Mouse (Mus musculus): ENCODE data around the gene Gm20662.
"Not testable (repeated sequence)": the region's sequence is repeated elsewhere in the genome, so short reads cannot be mapped to it uniquely, and the experiment has no call there.

The Gm20662 gene

DNA sequence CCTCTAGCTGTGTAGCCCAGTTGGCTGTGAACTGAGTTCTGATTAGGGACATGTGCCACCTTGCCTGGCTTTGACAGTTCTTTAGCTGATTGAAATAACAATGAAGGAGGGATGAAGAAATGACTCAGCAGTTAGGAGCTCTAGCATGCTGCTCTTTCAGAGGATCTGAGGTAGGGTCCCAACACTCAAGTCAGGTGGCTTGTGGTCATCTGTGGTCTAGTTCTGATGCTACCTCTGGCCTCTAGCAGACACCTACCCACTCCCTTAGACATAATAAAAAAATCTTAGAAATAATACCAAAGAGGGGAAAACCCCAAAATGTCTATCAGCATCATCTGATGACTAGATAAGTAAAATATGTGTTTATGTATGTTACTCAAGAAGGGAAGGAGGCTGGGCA lies 14.2 kb downstream of the Gm20662 start:
- DNase-seq (ENCODE audit: low spot score) = no peak

DNA sequence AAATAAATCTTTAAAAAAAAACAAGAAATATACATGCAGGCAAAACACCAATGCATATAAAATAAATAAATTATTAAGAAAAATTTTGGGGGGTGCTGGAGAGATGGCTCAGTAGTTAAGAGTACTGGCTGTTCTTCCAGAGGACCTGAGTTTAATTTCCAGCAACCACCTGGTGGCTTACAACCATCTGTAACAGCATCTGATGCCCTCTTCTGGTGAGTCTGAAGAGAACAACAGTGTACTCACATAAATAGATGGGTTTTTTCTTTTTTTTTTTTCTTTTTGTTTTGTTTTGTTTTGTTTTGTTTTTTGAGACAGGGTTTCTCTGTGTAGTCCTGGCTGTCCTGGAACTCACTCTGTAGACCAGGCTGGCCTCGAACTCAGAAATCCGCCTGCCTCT lies 17.4 kb downstream of the Gm20662 start:
- DNase-seq (ENCODE audit: low spot score) = not testable (repeated sequence)

DNA sequence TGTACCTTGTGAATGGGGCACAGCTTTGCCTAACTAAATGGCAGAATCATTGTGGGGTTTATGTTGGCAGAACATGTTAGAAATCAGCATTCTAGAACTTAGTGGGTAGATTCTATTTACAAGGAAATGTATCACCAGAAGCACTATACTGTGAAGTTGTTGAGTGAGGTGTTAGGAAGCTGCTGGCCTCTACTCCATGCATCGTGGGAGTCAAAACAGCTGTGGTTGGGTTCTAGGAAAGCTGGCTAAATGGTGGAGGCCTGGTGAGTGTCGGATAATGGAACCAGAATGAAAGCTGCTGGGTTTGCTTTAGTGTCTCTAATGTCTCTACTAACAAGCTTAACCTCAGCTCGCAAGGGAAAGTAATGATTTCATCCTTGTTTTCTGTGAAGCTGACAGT lies 21.0 kb downstream of the Gm20662 start:
- no peak for DNase-seq (ENCODE audit: low spot score)

DNA sequence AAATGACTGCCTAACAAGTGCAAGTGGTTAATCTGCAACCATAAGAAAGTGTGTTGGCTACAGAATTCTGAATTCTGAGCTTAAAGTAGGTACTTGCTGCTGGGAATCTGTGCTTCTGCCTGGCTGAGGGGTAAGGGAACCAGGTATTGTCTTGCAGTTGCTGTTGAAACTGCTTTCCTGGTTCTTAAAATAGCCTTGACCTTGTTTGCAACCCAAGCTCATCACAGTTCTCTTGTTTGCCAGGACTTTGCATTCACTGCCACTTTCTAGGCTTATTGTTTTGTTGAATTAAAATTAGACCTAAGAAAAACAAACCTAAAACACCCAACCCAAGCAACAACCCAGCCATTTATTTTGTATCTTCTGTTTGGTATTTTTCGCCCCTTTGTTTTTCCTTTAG lies 24.6 kb downstream of the Gm20662 start:
- no peak for DNase-seq (ENCODE audit: low spot score)

DNA sequence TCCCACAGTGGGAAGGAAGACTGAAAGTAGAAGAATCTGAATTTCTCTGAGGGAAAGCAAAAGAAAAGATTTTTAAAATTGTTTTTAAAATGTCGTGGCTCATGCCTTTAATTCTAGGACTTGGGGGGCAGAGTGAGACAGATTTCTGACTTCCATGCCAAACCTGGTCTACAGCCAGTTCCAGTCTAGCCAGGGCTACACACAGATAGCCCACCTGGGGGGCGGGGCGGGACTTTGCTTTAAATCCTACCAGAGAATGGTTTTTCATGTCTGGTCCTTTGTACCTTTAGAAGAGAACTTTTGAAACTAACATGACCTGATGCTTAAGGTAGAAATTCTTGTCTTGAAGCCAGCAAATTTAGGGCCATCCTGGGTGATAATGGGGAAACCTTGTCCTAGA lies 27.1 kb downstream of the Gm20662 start:
- DNase-seq (ENCODE audit: low spot score) = no peak

DNA sequence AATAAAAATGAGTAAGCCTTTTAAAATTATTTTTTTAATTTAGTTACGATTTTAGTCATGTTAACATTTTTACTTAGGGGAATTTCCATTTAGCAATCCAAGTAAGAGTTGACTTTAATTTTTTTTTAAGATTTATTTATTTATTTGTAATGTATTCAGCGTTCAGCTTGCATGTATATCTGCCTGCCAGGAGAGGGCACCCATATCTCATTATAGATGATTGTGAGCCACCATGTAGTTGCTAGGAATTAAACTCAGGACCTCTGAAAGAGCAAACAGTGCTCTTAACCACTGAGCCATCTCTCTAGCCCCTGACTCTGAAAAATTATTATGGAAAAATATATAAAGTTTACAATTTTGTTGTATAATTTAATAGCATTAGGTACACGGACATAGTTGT lies 30.4 kb downstream of the Gm20662 start:
- no peak for DNase-seq (ENCODE audit: low spot score)

DNA sequence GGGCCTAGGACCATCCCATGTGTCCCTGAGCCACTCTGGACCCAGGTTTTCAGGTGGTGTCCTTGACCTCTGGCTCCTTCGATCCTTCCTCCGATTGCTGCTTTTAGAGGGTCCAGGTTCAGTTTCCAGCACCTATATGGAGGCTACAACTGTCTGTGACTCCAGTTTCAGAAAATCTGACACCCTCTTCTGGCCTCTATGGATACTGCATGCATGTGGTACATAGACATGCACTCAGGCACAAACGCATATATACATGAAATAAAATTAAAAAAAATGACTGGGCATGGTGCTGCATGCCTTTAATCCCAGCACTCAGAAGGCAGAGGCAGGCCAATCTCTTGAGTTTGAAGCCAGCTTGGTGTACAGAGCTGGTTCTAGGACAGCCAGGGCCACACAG lies 31.7 kb downstream of the Gm20662 start:
- no peak for DNase-seq (ENCODE audit: low spot score)

DNA sequence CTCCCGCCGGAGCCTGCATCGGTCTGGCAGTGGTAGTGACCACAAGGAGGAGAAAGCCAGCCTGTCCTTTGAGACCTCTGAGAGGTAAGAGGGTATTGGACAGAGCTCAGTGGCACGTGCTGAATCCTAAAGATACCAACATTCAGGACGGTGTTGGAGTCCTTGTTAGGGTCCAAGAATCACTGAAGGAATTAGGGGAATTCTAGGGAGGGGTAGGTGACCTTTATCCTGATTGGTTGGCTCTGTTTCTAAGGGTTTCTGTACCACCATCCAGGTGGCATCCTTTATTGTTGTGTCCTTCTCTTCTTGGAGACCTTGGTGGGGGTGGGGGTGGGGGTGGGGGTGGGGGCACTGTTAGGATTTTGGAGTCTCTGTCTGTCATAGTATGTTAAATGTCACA lies 36.0 kb downstream of the Gm20662 start:
- no peak for DNase-seq (ENCODE audit: low spot score)

DNA sequence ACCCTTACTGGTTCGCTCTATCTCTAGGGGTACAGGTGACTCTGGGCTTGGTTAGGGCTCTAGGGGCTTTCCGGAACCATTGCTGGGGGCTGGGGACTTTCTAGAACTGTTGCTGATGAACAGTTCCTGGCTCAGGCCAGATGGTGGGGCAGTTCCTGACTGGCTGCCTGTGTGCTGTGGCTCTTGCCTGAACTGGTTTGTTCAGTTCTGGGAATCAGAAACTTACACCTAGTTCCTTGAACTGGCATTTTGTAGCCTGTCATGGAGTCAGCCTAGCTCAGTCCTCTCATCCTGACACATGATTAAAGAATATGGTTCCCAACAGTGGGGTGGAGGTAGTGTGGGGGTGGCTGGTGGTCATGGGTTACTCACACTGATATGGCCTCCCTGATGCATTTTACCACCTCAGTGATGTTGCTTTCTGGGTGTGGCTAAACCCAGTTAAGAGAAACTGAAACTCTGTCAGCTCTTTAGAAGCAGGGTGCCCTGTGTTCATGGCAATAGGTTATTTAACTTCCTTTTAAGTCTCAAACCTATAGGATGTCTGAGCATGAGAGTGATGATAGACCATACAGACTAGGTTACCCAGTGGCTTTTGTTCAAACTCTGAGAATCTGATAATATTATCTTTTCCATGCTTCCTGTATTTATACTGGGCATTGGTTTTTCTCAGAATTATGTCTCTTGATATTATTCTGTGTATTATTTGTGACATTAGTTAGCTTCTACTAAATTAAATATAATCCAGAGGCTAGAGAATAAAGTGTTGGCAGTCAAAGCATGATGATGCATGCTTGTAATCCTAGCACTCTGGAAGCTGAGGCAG lies 39.4 kb downstream of the Gm20662 start:
- DNase-seq (ENCODE audit: low spot score) = no peak

DNA sequence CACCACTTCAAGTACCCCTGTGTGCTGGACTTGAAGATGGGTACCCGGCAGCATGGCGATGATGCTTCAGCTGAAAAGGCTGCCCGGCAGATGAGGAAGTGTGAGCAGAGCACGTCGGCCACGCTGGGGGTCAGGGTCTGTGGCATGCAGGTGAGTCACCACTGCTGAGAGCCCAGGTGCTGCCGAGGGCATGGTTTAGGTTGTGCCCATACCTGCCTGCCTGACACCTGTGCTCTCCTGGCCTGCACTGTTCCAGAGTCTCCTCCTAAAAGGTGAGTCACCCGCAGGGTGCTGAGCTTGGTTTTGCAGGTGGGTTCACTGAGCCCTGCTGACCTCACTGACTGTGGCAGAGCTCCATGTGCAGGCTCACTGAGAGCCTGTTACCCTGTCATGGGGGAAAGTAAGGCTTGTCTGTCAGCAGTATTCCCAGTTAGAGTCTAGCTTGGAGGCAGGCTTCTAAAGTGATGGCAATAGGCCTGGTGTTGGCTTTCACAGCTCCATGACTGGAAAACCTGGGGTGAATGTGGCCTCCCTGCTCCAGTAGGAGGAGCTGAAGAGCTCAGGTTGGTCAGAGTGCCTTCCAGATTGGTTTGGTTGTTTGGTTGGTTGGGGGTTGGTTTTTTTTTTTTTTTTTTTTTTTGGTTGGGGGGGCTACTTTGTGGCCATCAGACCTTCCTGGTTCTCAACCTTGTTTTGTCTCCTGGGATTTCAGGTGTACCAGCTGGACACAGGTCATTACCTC lies 48.8 kb downstream of the Gm20662 start:
- DNase-seq (ENCODE audit: low spot score) = no peak

DNA sequence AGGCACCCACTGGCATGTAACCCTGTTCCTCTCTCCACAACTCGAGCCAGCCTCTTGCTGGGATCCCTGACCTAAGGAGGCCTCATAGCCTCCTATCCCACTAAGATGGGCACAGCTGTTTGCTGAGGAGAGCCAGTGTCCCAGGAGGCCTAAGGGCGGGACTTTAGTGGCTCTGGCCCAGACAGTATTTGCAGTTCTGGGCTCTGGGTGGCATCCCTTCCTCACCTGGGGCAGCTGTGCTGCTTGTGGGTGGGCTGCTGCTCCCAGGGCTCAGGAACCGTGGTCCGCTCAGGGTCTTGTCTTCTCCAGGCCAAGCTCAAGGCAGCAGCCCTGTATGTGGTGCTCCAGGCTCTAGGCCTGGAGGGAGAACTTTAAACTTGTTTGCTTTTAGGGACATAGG lies 50.4 kb downstream of the Gm20662 start:
- no peak for DNase-seq (ENCODE audit: low spot score)

DNA sequence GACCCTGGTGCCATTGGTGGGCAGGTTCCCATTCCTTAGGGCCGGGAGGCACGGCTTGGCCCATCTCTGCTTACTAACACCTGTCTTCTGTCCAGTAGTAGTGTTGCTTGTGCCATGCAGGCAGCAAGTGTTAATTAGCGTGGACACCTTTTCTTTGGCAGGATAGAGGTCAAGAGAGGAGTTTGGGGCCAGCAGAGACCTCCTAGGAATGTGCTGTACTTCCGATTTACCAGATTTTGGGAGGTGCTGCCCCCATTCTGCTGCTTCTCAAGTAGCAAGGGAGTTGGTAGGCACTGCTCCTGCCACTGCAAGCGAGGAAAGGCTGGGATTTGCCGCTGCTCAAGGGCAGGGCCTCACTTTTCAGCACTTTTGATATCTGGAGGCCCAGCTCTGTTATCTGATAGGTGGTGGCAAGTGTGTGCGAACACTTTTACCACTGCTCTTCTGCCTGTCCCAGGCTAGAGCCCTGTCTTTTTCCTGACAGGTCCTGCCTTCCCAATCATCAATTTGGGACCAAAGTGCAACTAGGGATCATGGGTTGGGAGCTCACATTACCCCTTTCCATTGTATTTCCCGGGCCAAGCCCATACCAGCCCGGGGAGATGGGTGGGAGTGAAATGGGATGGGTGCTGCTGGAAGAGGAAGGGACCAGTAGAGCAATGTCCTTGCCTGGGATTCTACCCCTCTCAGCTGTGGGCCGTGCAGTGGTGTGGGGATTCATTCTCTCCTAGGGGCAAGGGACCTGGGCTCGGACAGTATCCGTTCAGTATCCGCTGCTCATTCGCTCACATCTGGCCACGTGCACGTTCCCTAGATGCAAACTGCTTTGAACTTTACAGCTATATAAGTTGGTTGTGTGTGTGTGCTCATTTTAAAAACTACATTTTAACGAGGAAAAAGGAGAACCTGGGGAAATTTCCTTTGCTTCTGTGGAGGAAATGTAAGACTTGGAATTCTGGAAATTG lies 51.7 kb downstream of the Gm20662 start:
- no peak for DNase-seq (ENCODE audit: low spot score)

DNA sequence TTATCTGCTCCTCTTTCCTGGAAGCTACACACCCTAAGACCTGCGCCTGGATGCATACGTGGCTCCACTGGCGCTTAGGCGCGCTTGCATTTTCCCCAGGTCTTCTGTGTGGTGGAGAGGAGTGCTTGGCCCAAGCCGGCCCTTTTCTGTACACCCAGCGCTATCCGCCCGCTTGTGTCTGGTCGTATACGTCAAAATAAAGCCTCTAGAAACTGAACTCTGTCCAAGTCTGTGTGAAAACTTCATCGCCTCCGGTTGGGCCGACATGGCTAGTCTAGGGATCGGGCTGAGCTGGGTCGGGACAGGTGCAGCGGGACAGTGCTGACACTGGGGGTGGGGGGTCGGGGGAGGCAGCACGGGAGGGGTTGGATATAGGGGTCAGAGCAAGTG lies 52.4 kb downstream of the Gm20662 start:
- no peak for DNase-seq (ENCODE audit: low spot score)

DNA sequence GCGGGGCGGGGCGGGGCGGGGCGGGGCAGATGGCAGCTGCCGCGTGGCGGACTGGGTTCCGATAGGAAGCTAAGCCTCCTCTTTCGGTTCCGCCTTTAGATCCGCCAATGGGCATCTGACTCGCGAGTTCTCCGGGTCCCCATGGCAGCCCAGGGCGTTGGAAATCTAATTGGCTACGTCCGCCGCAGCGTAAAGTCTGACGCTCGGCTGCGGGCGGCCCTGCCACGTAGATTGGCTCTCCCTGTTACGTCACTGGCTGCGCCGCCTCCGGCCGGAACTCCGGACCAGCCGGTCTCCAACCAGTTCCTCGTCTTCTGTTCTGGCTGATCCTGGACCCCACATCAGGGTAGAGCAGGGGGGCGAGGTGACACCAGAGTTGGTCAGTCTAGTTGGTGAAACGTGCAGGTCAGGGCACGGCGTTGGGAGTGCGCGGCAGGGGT lies 52.9 kb downstream of the Gm20662 start, which contains the start of gene Gmppb:
Gmppb (plus strand) TSS at position 227 of the 440 bp plus-strand sequence.
- DNase-seq (ENCODE audit: low spot score) = peak; percentile 98

DNA sequence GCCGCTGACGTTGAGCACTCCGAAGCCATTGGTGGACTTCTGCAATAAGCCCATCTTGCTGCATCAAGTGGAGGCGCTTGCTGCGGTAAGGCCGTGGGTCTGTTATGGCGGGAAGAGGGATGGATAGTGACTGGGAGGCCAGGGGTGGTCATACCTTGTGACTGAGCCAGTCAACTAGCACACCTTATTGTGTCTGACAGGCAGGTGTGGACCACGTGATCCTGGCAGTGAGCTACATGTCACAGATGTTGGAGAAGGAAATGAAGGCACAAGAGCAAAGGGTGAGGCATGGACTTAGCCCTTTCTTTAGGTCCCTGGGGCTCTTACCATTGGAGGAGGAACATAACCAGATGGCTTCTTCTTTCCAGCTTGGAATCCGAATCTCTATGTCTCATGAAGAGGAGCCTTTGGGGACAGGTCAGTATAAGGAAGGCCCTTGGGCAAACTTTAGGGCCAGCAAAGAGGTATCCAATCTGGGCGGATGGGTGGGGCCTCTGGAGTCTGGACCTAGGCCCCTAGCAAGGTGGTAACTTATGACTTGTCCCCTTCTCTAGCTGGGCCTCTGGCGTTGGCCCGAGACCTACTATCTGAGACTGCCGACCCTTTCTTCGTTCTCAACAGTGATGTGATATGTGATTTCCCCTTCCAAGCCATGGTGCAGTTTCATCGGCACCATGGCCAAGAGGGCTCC lies 53.6 kb downstream of the Gm20662 start:
- peak; percentile 23 for DNase-seq (ENCODE audit: low spot score)

DNA sequence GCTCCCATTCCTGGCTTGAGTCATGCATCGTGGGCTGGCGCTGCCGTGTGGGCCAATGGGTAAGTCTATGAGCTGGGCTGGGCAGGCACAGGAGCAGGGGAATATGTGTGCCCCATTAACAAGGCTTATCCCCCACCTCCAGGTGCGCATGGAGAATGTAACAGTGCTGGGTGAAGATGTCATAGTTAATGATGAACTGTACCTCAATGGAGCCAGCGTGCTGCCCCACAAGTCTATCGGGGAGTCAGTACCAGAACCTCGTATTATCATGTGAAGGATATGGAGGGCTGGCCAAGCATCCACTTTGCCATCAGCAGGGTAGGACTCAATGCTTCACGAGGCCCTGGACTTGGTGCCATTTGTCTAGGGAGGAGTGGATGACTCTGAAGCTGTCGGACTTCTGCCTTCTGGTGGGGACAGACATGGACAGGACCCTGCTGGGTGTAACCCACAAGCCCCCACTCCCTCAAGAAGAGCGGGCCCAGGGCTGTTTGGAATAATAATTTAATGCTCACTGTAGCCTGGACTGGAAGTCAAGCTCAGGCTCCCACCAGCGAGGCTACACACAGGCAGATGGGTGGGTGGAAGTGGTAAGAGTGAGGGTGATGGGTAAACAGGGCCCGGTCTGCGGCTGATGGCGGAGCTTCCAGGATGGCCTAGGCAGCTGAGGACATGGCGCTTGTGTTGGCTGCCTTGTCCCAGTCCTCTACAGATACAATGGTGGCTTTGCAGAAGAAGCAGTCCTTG lies 55.2 kb downstream of the Gm20662 start:
- DNase-seq (ENCODE audit: low spot score) = no peak

DNA sequence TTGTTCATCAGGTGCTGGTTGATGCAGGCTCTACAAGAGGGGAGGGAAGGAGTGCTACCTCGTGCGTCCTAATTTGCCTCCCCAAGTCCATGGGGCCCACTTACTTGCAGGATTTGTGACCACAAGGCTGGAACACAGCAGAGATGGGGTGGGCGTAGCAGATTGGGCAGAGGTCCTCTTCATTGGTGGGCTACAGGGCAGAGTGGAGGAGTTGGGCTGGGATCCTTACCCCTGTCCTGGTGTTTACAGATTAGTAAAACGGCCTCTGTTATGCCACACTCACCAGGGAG lies 55.7 kb downstream of the Gm20662 start:
- no peak for DNase-seq (ENCODE audit: low spot score)

DNA sequence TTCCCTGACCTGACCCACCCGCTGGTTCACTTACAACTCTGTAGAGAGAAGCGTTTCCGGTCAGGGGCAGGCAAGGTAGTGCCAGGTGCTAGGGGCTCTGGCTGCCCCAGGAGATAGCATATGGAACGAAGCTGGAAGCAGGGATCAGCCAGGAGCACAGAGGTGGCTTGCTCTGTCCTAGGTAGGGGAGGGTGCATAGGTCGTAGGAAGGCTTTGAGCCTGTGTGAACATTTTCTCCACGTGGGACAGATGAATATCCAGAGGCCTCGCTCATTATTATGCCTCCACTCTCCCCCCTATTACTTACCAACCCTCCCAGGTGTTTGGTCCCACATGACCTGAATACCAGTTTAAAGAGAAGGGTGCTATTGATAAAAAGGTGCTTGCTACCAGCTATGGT lies 56.3 kb downstream of the Gm20662 start:
- DNase-seq (ENCODE audit: low spot score) = no peak

DNA sequence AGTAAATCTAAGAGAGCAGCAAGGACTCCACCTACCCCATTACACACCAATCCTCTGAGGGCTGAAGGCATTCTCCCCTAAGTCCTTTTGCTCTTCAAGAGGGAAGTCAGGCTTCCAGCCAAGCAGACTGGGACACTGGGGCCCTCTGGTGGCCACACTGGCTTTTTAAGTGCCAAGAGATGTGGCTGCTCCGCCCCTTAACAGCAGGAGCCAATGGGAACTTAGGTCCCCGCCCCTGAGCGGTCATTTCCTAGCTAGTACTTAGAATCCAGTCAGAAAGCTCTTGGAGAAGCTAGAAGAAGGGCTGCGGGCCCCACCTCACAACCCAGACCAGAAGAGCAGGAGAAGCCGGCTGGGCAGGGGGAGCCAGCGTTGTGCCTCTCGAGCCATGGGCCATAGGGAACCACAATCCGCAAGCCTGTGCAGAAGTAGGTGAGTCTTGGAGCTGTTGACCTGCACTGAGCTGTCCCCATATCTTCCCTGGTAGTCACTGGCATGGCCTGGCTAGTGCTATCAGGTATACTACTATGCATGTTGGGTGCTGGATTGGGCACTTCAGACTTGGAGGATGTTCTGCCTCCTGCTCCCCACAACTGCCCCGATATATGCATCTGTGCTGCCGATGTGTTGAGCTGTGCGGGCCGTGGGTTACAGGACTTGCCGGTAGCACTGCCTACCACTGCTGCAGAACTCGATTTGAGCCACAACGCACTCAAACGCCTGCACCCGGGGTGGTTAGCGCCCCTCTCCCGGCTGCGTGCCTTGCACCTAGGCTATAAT lies 56.9 kb downstream of the Gm20662 start, which contains the start of gene Amigo3:
Amigo3 (plus strand) TSS at position 275 of the 780 bp plus-strand sequence.
- peak; percentile 97 for DNase-seq (ENCODE audit: low spot score)

DNA sequence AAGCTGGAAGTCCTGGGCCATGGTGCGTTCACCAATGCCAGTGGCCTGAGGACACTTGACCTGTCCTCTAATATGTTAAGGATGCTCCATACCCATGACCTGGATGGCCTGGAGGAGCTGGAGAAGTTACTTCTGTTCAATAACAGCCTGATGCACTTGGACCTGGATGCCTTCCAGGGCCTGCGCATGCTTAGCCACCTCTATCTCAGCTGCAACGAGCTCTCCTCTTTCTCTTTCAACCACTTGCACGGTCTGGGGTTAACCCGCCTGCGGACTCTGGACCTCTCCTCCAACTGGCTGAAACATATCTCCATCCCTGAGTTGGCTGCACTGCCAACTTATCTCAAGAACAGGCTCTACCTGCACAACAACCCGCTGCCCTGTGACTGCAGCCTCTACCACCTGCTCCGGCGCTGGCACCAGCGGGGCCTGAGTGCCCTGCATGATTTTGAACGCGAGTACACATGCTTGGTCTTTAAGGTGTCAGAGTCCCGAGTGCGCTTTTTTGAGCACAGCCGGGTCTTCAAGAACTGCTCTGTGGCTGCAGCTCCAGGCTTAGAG lies 57.6 kb downstream of the Gm20662 start:
- DNase-seq (ENCODE audit: low spot score) = no peak

All from embryo, embryonic 10 days (tissue).